Mouse (Mus musculus) ovary, postnatal 10 days (tissue): ENCODE data around the gene Rnf150.
A peak's percentile ranks its signal among the peaks of the same experiment; 100 is the strongest.

Experiments used
- DNase-seq: peaks from one replicate; pipeline ENCODE4 v3.0.0; 2022; ENCODE audit warnings: low spot score

Gene Rnf150

GRCm38 (mm10) chr8:82863041-82863744 lies at the start of gene Rnf150:
TSS of gene Rnf150 (plus strand) at chr8:82863356.
- peak; percentile 45 for DNase-seq

DNA sequence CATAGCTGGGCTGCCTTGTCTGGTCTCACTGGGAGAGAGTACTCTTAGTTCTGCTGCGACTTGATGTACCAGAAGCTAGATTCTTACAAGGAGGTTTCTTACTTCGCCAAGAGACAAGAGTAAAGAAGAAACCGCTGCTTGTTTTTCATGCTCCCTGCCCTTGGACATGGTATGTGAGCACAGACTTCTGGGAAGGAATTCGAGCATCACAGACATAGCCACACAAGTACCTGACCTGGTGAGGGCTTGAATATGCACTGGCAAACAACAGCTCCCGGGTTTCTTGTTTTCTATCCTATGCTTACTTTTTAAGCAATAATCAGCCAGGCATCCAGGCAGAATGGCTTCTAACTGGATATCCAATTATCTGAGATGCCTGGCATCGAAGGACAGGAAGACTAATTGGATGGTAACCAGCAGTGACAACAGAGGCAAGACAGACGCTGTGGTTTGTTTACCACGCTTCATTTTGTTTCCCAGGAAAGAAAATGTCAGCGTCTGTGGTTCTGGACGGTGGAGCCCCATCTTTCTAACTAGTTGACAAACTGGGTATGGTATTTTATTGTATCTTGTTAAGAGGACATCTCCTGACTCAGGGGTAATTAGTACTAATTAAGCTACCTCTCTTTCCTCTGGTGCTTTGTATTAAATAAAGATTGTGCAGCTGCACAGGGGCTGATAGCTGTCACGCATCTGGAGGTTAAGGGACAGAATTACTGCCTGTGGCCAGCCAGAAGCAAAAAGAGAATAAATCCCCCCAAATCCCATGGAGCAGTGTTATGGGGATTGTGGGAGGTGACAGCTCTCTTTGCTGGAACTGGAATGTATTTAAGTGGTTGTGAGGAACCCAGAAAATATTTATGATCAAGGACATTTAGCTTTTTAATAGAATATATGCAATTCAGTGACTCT lies 36.8 kb upstream of the Rnf150 start:
- DNase-seq: no peak

DNA sequence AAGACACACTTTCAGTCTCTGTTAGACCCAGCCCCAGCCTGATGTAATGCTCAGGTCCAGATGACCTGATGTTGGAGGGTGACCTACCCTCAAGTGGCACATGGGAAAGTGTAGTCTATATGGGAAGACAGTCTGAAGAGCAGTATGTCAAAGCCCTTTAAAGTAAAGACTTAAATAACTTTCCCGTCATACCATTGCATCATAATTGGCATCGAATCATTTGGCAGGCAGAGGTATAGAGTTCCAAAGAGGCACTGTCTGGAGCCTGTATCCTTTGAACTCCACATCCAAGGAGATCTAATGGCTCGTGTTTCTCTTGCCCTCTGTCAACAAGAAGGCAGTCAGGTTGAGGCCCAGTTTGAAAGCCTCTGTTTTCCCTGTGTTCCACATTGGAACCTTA lies 22.7 kb upstream of the Rnf150 start:
- DNase-seq: no peak

- no peak for DNase-seq
These were observed 22.2 kb upstream of the Rnf150 start for GRCm38 (mm10) chr8:82840963-82841362.

GRCm38 (mm10) chr8:82841520-82842142 lies 21.5 kb upstream of the Rnf150 start:
- DNase-seq: no peak

- no peak for DNase-seq
These were observed 19.5 kb upstream of the Rnf150 start for GRCm38 (mm10) chr8:82843697-82844096.

- no peak for DNase-seq
These were observed 18.7 kb upstream of the Rnf150 start for GRCm38 (mm10) chr8:82844413-82844812.

DNA sequence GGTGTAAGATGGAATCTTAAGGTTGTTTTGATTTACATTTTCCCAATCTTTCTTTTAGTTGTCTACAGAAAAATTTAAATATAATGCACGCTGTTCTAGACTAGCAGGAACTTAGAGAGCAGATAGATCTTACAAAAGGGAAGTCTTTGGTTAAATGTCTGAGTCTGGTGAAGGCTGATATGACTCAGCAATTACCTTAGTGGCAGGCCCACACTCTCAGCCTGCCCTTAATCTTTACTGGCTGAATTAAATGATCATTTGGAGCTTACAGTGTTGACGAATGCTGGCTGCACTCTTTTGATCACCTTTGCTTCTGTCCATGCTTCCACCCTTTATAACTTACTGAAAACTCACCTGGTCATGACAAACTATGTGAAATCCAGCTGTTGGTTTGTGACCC lies 17.1 kb upstream of the Rnf150 start:
- no peak for DNase-seq

DNA sequence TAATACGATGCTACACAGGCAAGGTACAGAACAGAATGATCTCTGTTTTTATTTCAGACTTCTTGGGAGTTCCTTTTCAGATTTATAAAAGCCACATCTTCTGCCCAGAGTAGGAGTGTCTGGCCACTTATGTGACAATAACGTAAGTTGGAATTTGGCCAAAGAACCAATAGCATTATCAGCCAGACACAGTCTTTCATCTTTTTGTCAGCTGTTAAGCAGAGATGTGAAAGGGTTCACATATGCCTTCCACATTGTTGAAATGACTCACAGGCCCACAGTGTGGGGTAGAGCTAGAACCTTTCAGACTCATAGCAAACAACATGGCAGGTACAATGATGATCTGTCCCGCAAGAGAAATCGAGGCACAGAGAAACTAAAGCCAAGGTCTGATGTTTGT lies 16.4 kb upstream of the Rnf150 start:
- no peak for DNase-seq

GRCm38 (mm10) chr8:82858541-82859342 lies 4.4 kb upstream of the Rnf150 start:
- no peak for DNase-seq

DNA sequence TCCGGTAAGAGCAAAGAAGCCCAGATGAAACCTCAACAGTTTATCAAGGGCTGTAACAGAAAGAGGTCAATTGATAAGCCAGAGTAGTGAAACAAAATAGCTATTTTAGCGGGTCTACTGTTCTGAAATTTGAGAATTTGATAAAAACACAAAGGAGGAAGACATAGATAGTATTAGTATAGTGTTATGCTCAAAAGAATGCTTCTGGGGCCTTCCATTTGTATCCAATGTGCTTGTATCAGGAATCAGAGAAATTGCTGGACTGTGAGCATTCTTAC lies 3.9 kb upstream of the Rnf150 start:
- DNase-seq: no peak

GRCm38 (mm10) chr8:82863745-82864520 lies 777 bp downstream of the Rnf150 start:
- peak; percentile 15 for DNase-seq

GRCm38 (mm10) chr8:82864521-82864818 lies 1.3 kb downstream of the Rnf150 start:
- DNase-seq: no peak

GRCm38 (mm10) chr8:82865239-82865638 lies 2.1 kb downstream of the Rnf150 start:
- no peak for DNase-seq

GRCm38 (mm10) chr8:82866251-82866650 lies 3.1 kb downstream of the Rnf150 start:
- DNase-seq: no peak

DNA sequence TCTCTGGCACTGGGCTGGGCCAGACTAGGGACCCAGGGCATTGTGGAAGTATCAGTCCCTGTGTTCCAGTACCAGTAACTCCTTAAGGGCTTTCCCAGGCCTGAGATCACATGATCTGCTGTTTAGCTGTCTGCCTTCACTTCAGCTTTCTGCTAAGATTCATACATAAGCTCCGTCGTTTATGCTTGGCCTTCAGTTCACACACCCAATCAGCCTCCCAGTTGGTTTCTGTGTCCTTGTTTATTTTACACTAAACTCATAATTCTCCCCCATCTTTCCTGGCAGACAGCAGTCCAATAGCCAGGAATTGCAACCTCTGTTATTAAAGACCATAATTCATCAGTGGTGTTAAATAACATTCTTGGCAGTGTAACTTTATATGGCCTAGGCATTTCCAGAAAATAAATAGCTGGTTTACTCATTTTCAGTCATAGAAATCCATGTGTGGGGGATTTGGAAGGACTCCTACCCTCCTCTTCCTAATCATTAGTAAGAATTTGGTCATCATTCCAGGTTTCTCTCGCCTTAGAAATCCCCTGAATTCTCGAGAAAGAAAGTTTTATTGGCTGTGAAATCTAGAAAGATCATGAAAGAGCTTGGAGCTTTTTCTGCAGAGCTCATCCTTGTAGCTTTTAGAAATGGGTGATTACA lies 7.8 kb downstream of the Rnf150 start:
- DNase-seq: no peak

DNA sequence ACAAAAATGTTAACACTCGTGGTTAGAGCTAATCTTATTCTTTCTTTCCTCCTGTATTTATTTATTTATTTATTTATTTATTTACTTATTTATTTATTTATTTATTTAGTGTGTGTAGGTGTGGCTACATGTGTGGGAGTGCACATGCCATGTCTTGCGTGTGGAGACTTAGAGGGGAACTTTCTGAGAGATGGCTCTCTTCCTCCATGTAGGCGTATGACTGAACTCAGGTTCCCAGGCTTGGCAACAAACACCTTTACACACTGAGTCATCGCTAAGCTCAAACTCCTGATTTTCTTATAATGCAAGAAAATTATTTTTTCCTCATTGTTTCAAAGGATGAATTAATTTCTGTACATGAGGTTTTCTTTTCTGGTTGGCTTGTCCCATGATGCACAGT lies 8.8 kb downstream of the Rnf150 start:
- DNase-seq: no peak

DNA sequence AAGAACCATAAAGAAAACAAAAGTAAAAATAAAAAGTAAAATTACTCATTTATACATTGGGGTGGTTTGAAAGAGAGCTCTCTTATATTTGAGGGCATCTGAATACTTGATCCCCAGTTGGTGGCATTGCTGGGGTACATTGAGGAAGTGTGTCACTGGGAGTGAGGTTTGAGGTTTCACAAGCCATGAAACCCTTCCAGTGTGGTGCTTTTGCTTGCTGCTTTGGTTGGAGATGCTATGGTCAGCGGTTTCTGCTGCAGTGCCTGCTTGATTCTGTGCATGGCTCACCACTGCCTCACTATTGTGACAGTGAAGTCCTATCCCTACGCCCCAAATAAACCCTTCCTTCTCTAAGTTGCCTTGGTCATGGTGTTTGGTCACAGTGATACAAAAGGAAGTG lies 10.9 kb downstream of the Rnf150 start:
- DNase-seq: no peak

DNA sequence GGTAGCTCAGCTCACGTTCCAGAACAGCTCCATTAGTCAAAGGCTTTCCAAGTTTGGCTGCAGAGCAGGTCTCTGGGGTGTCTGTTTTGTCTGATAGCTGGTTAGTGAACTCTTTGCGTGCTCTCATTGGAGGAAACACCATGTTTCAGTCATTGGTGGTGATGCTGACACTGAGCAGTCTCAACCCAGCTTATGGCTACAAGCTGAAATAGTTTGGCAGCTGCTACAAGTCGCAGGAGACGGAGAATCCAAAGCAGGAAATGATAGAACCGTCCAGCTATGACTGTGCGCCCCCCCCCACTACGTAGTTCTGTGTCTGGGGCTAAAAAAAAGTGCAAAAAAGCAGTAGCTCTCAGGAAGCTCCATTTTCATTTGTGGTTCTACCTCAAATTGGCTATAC lies 12.0 kb downstream of the Rnf150 start:
- no peak for DNase-seq

DNA sequence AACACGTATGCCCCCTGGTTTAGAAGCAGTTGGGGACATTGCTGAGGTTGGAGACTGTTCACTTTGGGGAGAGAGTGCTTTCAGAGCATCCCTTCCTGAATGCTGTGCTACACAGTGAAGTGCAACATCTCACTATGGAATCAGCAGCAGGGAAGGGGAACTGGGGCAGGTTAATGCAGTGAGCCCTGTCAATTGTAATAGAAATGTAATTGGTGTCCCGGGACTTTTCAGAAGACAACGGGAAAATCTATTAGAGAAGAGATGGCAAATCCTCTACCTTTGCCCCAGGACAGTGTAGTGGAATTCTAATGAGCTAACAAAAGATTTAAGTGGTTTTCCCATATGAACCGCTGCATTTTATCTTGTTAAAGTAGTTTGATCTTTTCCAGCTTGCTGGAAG lies 21.3 kb downstream of the Rnf150 start:
- no peak for DNase-seq

GRCm38 (mm10) chr8:82887234-82887633 lies 24.1 kb downstream of the Rnf150 start:
- no peak for DNase-seq
